Mouse (Mus musculus) WW6 (cell line): ENCODE results near the gene Gm48552.

Experiments used
- DNase-seq: peaks from one replicate; pipeline ENCODE4 v3.0.0-alpha.2; 2013; ENCODE audit warnings: low read depth, low spot score

The Gm48552 gene

DNA sequence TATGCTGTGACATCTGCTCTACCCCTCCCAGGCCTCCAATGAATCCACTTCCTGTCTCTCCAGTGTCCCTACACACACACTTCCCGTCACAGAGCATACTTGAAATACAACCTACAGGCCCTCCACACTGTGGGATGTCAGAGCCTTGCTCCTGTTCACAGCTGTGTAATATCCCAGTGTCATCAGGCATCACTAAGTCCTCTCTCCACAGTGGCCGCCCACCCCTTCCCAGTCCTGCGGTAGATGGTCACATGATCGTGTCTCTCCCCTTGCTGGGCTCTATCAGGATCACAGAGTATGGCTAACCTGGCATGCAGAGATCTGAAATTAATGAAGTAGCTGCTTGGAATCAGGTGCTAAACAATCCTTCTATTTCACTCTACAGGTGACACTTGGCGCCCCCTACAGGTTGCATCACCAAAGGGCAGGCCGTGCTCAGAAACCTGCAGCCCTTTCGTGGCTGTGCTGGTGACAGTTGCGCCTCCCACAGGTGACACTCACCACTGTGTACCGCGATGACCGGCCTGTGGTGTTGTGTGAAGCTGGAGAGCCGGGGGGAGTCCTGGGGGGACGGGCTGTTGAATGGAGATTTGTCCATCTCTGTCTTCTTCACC, 16.9 kb downstream of the Gm48552 start:
- no peak for DNase-seq

DNA sequence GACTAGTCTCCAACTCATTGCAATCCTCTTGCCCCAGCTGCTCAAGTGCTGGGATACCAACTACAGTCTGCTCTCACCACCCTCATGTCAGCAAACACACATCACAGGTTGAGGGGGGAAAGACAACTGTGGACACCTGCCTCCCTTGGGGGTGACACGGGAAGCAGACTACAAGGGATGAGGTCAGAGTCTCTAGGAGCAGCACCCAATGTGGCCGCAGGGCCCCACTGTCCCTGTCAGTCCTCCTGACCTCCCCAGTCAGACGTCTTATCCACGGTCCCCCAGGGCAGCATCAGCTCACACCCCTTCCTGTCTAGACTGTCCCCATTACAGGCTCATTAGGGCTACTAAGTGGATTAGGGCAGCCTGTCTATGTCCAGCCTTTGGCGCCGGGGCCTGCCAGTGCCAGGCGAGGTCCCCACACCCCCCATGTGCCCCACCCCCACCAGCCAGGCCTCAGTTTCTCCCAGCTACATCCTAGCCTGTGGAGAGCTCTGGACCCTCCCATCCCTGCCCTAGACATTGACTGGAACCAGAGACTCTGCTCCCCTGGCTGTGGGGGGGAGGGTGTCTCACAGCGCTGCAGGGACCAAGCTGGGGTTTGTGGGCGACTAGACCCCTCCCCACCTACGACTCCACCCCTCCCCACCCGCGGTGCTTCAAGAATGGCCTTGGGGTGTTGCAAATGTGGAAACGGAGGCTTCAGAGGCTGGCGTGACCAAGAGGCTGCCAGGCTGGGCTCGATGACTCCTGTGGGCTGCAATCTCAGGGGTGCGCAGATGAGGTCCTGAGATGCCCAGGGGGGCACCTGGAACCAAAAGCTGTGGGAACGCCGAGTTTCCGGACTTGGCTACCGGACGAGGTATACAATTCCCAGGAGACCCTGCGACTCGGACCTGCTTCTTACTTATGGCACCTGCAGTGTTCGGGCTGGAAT, 18.0 kb downstream of the Gm48552 start:
- no peak for DNase-seq

DNA sequence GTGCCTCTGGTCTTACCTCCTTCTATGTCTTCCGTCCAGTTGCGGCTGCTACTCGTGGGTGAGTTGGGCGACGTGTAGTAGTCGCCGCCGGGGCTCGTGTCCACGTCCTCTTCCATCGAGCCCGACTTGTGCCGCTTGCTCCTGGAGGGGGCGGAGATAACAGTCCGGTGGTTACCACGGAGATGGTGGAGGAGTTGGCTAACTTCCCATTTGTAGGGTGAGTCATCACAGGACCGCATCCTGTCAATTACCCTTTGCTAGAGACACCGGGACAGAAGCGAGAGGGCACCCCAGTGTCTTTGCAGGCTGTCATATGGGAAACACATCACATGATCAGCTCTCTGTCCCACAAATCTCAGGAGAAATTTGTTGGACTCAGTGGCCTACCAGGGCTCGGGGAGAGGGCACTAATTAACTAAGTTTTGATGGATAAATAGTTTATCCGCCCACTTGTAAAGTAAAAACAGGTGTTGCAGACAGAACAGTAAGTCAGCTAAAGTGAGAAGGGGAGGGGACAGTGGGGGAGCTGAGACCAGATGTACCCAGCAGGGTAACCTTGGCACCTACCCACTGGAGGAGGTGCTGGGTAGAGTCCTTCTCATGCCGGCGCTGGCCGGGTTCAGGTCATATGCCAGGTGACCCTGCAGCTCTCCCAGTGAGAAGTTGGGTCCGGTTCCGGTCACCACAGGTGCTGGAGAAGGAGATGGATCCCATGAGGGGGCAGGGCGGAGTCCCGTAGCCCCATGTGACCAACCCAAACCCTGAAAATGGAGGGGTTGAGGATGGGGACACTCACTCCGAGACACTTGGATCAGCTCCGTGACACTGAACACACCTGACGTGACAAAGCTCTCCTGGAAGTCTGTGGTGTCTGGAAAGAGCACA, 19.0 kb downstream of the Gm48552 start:
- no peak for DNase-seq

DNA sequence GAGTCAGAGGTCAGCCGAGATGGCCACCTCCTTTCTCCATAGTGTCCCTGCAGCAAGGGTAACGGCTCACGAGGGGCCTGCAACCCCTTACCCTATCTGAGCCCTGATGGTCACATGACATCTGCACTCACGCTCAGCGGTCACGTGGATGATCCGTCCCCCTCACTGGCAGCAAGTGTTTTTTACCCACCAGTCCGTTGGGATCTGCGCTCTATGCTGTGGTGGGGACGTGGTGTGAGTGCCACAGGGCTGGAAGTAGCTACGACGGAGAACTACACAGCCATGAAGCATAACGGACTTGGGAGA, 19.6 kb downstream of the Gm48552 start:
- no peak for DNase-seq

DNA sequence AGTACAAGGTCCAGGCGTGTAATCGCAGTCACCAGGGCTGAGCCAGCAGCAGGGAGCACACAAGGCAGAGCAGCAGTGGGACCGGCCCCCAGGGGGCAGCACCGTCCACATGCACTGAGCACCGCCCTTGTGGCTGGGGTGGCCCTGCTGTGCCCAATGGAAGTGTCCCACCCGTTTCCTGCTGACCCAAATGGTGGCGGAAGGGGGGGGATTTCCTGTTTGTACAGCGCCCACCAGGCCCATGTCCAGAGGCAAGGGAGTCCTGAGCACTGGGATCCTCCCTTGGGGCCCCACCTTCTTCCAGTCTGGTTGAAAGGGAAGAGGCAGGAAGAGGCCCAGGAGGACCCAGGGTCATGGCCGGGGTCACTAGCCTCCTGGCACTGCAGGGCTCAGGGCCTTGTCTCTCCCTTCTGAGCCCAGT, 20.1 kb downstream of the Gm48552 start:
- DNase-seq, result no peak

DNA sequence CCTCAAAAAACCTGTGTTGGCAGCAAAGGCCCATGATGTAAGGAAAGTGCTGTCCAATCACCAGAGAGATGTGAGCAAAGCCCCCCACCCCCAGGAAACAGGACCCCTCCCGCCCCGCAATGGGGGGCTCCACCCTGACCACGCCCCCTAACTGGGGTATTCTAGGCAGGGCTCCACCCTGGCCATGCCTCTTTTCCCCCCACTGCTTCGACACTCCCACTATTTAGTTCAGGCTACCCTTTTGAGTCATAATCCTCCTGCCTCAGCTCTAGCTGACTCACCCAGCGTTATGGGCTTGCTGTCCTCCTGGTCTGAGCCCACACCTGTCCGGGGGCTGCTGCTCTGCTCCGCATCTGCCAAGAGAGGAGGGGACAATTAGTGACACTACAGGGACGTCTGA, 20.5 kb downstream of the Gm48552 start:
- no peak for DNase-seq

DNA sequence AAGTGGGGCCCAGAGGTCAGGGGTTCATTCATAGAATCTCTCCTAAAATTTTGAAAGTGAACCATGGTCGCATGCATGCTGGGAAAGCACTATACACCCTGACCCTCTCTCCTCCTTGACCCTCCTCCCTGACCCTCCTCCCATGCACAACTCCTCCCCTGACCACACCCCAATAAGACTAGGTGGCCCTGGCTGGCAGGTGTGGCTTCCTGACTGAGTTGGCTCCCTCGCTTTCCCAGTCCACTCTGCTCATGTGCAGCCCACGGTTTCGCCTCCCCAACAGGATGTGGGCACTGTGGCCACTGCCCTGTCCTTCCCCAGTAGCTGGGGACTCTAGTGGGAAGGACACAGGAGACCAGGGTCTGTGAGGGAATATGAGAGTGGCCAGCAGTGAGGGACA, 21.5 kb downstream of the Gm48552 start:
- no peak for DNase-seq

DNA sequence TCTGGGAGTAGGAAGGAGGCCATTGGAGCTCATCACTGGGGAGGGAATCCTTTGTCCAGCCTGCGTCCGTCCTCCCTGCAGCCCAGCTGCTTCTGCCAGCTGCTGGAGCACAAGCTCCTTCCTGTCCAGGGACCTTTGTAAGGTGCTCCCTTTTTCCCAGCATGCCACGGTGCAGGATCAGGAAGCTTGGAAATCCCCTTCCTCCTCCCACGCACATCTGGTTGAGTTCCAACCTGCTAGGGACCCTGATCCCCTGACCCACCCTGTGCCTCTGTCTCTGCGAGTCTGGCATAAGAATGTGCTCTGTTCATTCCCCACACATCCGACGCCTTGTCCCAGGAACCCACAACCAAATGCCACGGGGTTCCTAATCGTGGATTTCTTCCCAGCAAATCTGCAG, 22.2 kb downstream of the Gm48552 start:
- no peak for DNase-seq

DNA sequence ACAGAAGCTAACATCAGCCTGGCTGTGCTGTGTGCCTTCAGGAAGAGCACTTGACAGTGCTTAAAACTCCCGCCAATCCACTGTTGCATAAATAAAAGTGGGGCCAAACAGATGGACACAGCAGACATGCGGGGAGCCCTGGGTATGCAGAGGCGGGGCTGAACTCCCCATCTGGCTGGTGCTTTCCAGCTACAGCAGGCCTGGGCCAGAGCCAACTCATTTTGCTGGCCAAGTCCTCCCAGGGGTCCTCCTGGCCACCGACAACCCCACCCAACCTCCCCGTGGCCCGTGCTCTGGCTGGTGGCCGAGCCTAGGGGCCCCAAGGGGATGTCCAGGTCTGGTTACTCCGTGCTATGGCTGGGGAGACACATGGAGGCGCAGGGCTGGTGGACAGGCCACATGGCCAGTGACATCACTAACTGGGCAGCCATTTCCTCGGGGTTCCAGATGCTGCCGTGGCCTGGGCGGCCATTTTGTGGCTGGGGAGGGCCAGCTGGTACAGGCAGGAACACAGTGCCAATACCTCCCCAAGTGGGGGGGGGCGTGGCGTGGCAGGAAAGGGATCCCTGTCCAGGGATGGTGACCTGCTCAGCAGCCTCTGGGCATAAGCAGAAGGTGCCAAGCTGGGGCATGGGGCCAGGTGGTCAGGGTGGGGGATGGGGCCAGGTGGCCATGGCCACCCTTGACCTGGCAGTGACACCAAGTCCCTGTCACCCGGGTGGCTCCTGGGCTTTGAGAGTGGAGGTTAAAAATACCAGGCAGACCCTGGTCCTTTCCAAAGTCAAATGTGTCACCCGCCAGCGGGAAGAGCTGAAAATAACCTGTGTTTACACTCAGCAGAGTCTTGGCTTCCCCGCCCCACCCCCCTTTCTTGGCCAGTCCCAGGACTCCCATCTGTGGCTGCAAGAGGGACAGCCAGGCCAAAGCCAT, 22.9 kb downstream of the Gm48552 start:
- DNase-seq, result no peak

DNA sequence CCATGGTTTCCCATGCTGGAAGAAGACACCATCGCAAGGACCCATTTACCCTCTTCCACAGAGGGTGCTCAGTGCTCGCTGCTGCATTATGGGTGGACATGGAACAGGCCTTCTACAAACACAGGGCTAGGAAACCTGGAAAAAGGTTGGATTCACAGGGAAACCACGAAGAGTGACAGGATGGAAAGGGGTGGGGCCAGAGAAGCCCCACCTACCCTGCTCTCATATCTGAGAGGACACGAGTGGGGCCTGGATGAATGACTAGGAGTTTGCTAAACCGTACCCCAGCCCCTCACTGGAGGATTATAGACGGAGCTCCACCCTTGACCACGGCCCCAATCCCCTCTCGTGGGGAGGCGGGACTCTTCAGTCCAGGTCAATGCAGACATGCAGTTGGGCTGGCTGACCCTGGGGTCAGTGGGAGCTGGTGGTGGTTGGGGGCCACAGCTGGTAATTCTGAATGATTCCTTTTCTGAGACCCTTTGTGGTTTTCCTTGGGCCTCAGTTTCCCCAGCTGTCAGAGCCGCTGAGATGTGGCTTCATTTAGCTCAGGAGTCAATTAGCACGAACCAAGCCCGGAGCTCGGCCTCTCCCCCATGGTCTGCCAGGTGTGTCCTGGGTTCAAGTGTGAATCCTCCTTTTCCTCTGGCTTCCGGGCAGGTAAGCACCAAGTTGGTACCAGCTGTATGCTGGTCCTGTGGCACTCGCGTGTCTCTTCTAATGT, 23.9 kb downstream of the Gm48552 start:
- DNase-seq, result no peak

DNA sequence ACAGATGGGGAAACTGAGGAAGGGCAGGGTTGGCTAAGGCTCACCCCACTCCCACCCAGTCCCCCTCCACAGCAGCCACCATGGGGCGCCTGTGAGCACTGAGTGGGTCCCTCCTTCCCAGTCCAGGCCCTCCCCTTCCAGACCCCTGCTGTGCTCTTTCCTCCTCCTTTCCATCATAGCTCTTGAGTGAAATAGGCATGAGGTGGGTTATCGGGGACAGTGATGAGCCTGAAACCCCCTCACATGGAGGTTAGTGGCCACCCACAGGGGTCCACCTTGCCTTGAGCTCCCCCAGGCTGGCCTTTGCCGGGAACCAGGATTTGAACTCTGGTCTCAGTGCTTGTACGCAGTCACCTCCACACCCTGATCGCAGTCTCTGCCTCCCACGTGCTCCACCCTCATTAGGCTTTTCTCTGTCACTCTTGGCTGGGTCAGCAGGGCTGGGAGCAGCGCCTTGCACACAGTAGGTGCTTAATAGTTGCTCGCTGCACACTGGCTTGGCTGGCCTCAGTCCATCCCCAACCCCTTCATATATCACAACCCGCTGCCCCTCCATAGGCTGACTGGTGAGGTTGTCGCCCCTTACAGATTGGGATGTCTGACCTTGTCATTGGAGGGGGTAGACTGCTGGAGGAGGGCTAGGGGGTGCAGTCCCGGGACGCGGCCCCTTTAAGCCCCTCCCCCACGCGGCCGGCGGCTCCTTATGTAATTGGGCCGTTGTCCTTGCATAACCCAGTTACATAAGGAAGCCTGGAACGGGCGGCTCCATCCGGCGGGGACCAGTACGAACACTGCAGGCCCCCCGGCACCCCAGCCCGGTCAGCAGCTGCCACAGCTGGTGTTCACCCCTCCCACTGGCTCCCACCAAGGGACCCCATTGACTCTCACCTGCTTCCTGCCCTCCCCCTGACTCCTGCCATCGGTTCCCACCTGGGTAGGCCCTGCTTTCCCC, 24.8 kb downstream of the Gm48552 start:
- no peak for DNase-seq

DNA sequence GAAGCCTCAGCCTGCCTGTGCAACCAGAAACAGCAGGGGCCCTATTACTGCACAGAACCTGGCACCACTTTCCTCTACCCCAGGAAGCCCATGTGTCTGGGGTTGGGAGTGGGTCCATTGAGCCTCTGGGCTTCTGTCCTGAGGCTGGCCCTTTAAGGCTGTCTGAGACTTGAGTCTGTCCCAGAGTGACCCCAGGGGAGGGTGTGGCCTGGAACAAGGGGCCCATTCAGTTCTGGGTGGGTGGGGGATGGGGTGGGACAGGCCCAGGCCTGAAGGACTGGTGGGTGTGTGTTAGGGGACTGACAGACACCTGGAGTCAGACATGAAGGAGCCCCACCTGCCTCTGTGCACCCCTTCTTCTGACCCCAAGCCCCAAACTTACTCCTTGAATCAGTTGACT, 25.9 kb downstream of the Gm48552 start:
- DNase-seq, result no peak

DNA sequence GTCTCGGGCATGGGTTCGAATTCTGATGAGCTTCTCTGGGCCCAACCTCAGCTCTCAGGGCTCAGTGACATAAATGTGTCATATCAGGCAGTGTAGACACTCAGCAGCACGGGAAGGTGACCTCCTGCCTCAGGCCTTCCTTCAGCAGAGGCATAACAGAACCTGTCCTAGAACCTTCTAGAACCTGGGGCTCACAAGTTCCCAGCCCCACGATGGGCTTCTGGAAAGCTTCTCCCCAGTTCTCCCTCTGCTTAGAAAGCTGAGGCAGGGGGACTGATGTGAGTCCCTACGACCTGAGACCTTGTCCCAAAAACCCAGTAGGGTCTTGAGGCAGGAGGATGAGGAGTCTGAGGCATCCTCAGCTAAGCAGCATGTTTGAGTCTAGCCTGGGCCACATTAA, 26.3 kb downstream of the Gm48552 start:
- no peak for DNase-seq

DNA sequence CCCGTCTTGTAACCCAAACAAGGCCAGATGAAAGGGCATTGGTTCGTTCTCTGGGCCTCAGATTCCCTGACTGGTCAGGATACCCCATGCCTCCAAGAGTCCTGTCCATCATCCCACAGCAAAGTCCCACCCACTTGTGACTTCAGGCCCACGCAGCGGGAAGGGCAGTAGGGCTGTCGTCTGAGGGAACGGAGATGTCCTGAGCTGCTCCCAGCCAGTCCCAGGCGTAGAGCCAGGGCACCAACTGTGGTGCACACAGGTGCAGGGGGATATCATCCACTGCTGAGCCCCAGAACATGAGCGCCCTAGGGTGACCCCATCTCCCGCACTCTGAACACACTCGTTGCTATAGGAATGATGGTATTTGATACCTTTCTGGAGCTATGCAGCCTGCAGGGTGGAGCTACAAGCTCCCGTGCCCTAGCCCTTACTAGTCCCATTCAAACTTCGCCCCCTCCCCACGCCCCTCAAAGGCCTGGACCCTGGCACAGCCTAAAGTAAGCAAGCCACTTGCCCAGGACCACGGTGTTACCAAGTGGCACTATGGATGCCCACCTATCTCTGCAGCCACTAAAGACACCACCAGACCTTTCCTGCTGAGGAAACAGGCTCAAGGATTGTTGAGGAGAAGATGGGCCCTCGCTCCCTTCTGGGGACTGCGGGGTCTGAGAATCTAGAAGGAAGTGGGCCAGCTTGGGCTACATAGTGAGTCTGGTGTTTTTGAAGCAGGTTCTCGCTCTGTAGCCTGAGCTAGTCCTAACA, 26.9 kb downstream of the Gm48552 start:
- no peak for DNase-seq

DNA sequence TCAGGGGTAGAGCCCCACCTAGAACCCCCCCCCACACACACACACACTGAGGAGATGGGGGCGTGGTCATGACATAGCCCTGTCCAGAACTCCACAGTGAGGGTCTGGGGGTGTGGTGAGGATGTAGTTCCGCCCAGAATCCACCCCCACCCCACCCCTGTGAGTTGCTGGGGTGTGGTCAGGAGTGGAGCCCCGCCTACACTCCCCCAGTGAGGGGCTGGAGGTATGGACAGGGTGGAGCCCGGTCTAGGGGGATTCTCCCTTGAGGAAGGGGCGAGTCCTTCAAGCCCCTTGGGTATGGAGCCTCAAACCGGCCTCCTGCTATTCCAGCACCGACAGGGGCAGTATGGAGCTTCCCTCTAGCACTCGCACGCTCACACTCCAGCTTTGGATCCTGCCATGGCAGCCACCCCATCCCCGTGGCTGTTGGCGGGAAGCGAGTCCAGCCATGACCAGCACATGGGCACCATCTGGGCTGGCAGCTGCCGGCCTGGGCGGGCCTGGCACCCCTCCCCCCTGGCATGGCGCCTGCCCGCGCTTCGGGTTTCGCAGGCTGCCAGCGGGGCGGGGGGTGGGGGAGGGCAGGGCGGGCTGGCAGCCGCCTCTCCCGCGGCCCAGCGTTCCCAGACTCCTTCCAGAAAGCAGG, 27.9 kb downstream of the Gm48552 start:
- DNase-seq, result no peak

DNA sequence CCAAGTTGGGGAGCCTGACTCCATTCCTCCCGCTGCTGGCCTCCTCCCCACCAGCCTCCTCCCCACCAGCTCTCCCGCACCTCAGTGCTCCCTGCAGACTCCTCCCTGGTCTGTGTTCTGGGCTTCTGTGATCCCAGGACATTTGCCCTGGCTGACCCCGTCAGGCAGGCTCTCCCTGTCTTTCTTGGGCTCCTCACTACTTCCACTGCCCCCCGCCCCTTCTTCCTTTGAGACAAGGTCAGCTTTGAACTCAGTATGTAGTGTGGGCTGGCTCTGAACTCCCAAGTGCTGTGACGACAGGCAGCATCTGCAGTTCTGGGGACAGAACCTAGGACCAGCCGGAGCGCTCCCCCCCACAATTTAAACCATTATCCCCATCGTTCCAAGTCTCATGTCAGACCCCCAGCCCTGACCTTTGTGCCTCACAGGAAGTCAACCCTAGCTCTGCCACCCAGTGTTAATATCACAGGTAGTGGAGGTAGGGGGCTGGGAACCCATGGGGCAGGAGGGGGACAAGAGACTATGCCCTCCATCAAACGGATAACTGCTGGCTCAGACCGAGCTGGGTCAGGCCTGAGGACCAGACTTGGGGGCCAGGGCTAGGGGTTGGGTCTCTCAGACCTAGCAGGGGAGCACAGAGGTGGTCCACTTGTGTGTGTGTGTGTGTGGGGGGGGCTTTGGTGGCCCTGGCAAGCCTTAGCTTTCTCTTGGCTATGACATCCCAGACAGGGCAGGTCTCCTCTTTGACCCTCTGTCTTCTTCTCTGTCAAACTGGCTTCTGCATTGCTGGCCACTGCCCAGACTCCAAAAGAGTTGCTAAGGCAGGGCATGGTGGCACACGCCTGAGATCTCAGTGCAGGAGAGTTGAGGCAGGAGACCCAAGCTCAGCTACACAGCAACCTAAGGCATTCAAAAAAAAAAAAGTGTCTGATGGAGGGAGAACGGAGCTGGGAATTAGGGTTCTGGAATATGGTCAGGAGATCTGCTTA, 28.7 kb downstream of the Gm48552 start:
- no peak for DNase-seq
